In genomic region chr10:89565301-89566022, GRCm38 (mm10) we compare ENCODE assay signal across 28 mouse cellular contexts. TPM values are rescaled to one million over a fixed set of nuclear protein-coding genes. Genes with fewer than 3 reads are reported as not detected.
DNase-seq lines count a peak whose midpoint lies in the region; ATAC-seq and TF ChIP-seq lines count a peak whose summit lies in the region.
"Had no signal": no experiment of that assay in that cellular context is flagged by ENCODE, and none has a peak within 500 bp of the region (broad histone marks: within the 10 kb centered on the region; RNA-seq: fewer than 3 reads in every experiment).

No protein-coding gene starts in this region.

- H3K36me3 ChIP-seq in heart, embryonic 12.5 days, result no peaks in the 10 kb centered on the region
- no peaks in the 10 kb centered on the region for H3K36me3 ChIP-seq in kidney, adult 2 months (ENCODE audit: control insufficient read depth, insufficient read depth, low read length)
- no peaks in the 10 kb centered on the region for H3K36me3 ChIP-seq in liver, adult 2 months (ENCODE audit: control insufficient read depth, insufficient read depth, low read length)
- no peaks in the 10 kb centered on the region for H3K36me3 ChIP-seq in liver, embryonic 11.5 days (ENCODE audit: control insufficient read depth, insufficient read depth, low read length)
- H3K36me3 ChIP-seq in liver, postnatal 0 days (replicated peaks; ENCODE audit: insufficient read depth, low read length), result no peaks in the 10 kb centered on the region
- H3K36me3 ChIP-seq in liver, embryonic 12.5 days, result no peaks in the 10 kb centered on the region
- H3K36me3 ChIP-seq: embryonic facial prominence, embryonic 10.5 days; embryonic facial prominence, embryonic 12.5 days; G1E had no signal

- H3K4me2 ChIP-seq in heart, embryonic 12.5 days, result no peak overlapping the region
- no peak overlapping the region for H3K4me2 ChIP-seq in liver, embryonic 11.5 days
- H3K4me2 ChIP-seq in liver, postnatal 0 days (ENCODE audit: low read depth, low read length), result no peak overlapping the region
- no peak overlapping the region for H3K4me2 ChIP-seq in liver, embryonic 12.5 days
- H3K4me2 ChIP-seq: embryonic facial prominence, embryonic 12.5 days; forebrain, embryonic 13.5 days had no signal

- peaks cover 4% of the 10 kb centered on the region for H3K9me3 ChIP-seq in heart, embryonic 12.5 days (replicated peaks)
- H3K9me3 ChIP-seq in liver, embryonic 11.5 days (ENCODE audit: control insufficient read depth, low read length), result no peaks in the 10 kb centered on the region
- H3K9me3 ChIP-seq in liver, postnatal 0 days (ENCODE audit: low read length), result peaks cover 8% of the 10 kb centered on the region; the same call in 1 of the 2 replicates
- H3K9me3 ChIP-seq in liver, embryonic 12.5 days (replicated peaks), result peaks cover 4% of the 10 kb centered on the region; the same call in 1 of the 2 replicates
- H3K9me3 ChIP-seq: embryonic facial prominence, embryonic 10.5 days; embryonic facial prominence, embryonic 12.5 days; G1E had no signal

- H3K9ac ChIP-seq in heart, embryonic 12.5 days, result no peak overlapping the region
- no peak overlapping the region for H3K9ac ChIP-seq in liver, adult 2 months (ENCODE audit: low read depth, low read length)
- H3K9ac ChIP-seq in liver, embryonic 11.5 days (ENCODE audit: low read depth, low read length), result no peak overlapping the region
- H3K9ac ChIP-seq in liver, postnatal 0 days (replicated peaks), result no peak overlapping the region
- no peak overlapping the region for H3K9ac ChIP-seq in liver, embryonic 12.5 days
- H3K9ac ChIP-seq: embryonic facial prominence, embryonic 12.5 days; forebrain, embryonic 13.5 days had no signal

- TF ChIP-seq EP300 in liver, postnatal 0 days (IDR thresholded peaks at IDR 0.05; ENCODE audit: low read depth), result 0 out of 2 replicates have a peak, but pooled peaks have one; percentile 27

- H3K4me3 ChIP-seq in heart, embryonic 12.5 days, result no peak overlapping the region
- no peak overlapping the region for H3K4me3 ChIP-seq in kidney, adult 2 months (ENCODE audit: insufficient read depth, low read depth, low read length)
- no peak overlapping the region for H3K4me3 ChIP-seq in liver, adult 2 months (ENCODE audit: insufficient read depth, low read depth, low read length)
- no peak overlapping the region for H3K4me3 ChIP-seq in liver, embryonic 11.5 days (ENCODE audit: low read depth, low read length)
- no peak overlapping the region for H3K4me3 ChIP-seq in liver, postnatal 0 days (ENCODE audit: low read depth, low read length)
- no peak overlapping the region for H3K4me3 ChIP-seq in liver, embryonic 12.5 days
- H3K4me3 ChIP-seq: embryonic facial prominence, embryonic 10.5 days; embryonic facial prominence, embryonic 12.5 days; forebrain, embryonic 13.5 days had no signal

- peak; percentile 72 for DNase-seq in heart, adult 11 months
- peak; percentile 26 for DNase-seq in kidney, adult 2 months
- DNase-seq in kidney, postnatal 25 days, result no peak
- peak; percentile 96 for DNase-seq in liver, adult 2 months (ENCODE audit: extremely low read depth, low read depth, low spot score)
- DNase-seq in liver, embryonic 11.5 days (ENCODE audit: low spot score), result no peak
- peak; percentile 19 for DNase-seq in liver, postnatal 0 days
- DNase-seq: adrenal gland, adult 8-10 months; adrenal gland, postnatal 14 days; adrenal gland, postnatal 36 days; B cell, adult 2 months; cerebellum, adult 11-12 months; cerebellum, adult 2 months; cerebellum, adult 9-10 months; cerebellum, postnatal 10 days; cerebellum, postnatal 25 days had no signal

- ATAC-seq in heart, embryonic 12.5 days (ENCODE audit: insufficient number of reproducible peaks, low FRiP score), result no peak
- ATAC-seq in liver, embryonic 11.5 days (replicated peaks; ENCODE audit: low FRiP score), result no peak
- ATAC-seq in liver, postnatal 0 days, result peak; percentile 62
- no peak for ATAC-seq in liver, embryonic 12.5 days
- ATAC-seq: activated CD4-positive, CD25-positive, alpha-beta regulatory T cell, adult 4 months; CD4-positive, CD25-positive, alpha-beta regulatory T cell, adult 4 months; forebrain, embryonic 13.5 days; Patski had no signal

- no peaks in the 10 kb centered on the region for H3K27me3 ChIP-seq in heart, embryonic 12.5 days (replicated peaks)
- no peaks in the 10 kb centered on the region for H3K27me3 ChIP-seq in kidney, adult 2 months (replicated peaks; ENCODE audit: control insufficient read depth, insufficient read depth, low read length)
- H3K27me3 ChIP-seq in liver, adult 2 months (ENCODE audit: control insufficient read depth, insufficient read depth, low read length), result no peaks in the 10 kb centered on the region
- H3K27me3 ChIP-seq in liver, embryonic 11.5 days (replicated peaks; ENCODE audit: control insufficient read depth, insufficient read depth, low read length), result no peaks in the 10 kb centered on the region
- no peaks in the 10 kb centered on the region for H3K27me3 ChIP-seq in liver, postnatal 0 days (ENCODE audit: insufficient read depth, low read length)
- H3K27me3 ChIP-seq in liver, embryonic 12.5 days (replicated peaks), result no peaks in the 10 kb centered on the region
- H3K27me3 ChIP-seq: CH12.LX; embryonic facial prominence, embryonic 12.5 days; forebrain, embryonic 13.5 days; Patski had no signal

- no peak for TF ChIP-seq CTCF in kidney, adult 2 months (conservative IDR thresholded peaks at IDR 0.05; ENCODE audit: insufficient read depth, insufficient read length, low read depth, low read length)
- no peak for TF ChIP-seq CTCF in liver, adult 2 months (IDR thresholded peaks at IDR 0.05; ENCODE audit: low read depth, low read length)
- no peak for TF ChIP-seq CTCF in liver, postnatal 0 days (IDR thresholded peaks at IDR 0.05; ENCODE audit: low read depth)

- 79% methylated on average over 9 of the region's 9 CpGs for WGBS in heart, embryonic 12.5 days
- WGBS in kidney, adult 2 months, result 76% methylated on average over 9 of the region's 9 CpGs
- WGBS in liver, adult 2 months, result 32% methylated on average over 9 of the region's 9 CpGs
- WGBS in liver, embryonic 11.5 days, result 79% methylated on average over 9 of the region's 9 CpGs
- WGBS in liver, postnatal 0 days (ENCODE audit: insufficient replicate concordance), result 59% methylated on average over 9 of the region's 9 CpGs
- WGBS in liver, embryonic 12.5 days (ENCODE audit: insufficient replicate concordance), result 67% methylated on average over 9 of the region's 9 CpGs

- TF ChIP-seq POLR2A in kidney, adult 2 months (IDR thresholded peaks at IDR 0.05; ENCODE audit: low read depth, low read length), result no peak
- TF ChIP-seq POLR2A in liver, adult 2 months (IDR thresholded peaks at IDR 0.05; ENCODE audit: extremely low read depth, insufficient read depth, low read length), result no peak

- H3K79me2 ChIP-seq in liver, adult 2 months (ENCODE audit: control insufficient read depth, insufficient read depth, low read length), result no peaks in the 10 kb centered on the region

- H3K4me1 ChIP-seq in heart, embryonic 12.5 days (replicated peaks), result no peaks in the 10 kb centered on the region
- no peaks in the 10 kb centered on the region for H3K4me1 ChIP-seq in kidney, adult 2 months (ENCODE audit: control insufficient read depth, insufficient read depth, low read length)
- H3K4me1 ChIP-seq in liver, adult 2 months (ENCODE audit: control insufficient read depth, insufficient read depth, low read length), result peaks cover 20% of the 10 kb centered on the region
- H3K4me1 ChIP-seq in liver, embryonic 11.5 days (replicated peaks; ENCODE audit: control insufficient read depth, insufficient read depth, low read length), result no peaks in the 10 kb centered on the region
- 0 out of 2 replicates have a peak, but pooled peaks cover 5% of the 10 kb centered on the region for H3K4me1 ChIP-seq in liver, postnatal 0 days (ENCODE audit: insufficient read depth)
- no peaks in the 10 kb centered on the region for H3K4me1 ChIP-seq in liver, embryonic 12.5 days
- H3K4me1 ChIP-seq: embryonic facial prominence, embryonic 10.5 days; embryonic facial prominence, embryonic 12.5 days; forebrain, embryonic 13.5 days had no signal

- no peak overlapping the region for H3K27ac ChIP-seq in heart, embryonic 12.5 days (ENCODE audit: poor library complexity, severe bottlenecking)
- H3K27ac ChIP-seq in kidney, adult 2 months (ENCODE audit: insufficient read depth, low read depth, low read length), result no peak overlapping the region
- H3K27ac ChIP-seq in liver, adult 2 months (replicated peaks; ENCODE audit: insufficient read depth, low read depth, low read length), result peak overlapping the region; percentile 99
- no peak overlapping the region for H3K27ac ChIP-seq in liver, embryonic 11.5 days (ENCODE audit: low read depth, low read length)
- H3K27ac ChIP-seq in liver, postnatal 0 days (ENCODE audit: low read depth), result peak overlapping the region; percentile 72; the same call in 1 of the 2 replicates
- H3K27ac ChIP-seq in liver, embryonic 12.5 days, result no peak overlapping the region
- H3K27ac ChIP-seq: embryonic facial prominence, embryonic 10.5 days; embryonic facial prominence, embryonic 12.5 days; forebrain, embryonic 13.5 days had no signal

RNA-seq across cellular contexts. Expression of gene Nr1h4, which starts 32.1 kb away (rescaled TPM):
- polyA plus RNA-seq in heart, embryonic 12.5 days (2016; fragmentation: Nextera tagmentation; extraction: Ambion mirVana), result 1.3 and 1.5 TPM in 2 replicates
- polyA plus RNA-seq in kidney, adult 2 months (2012; rRNA removed), result 49.6 and 59.2 TPM in 2 replicates
- total RNA-seq in liver, adult 2 months (2014; rRNA removed), result 131 and 168 TPM in 2 replicates
- polyA plus RNA-seq in liver, adult 2 months (2012; rRNA removed), result 52.2 and 58.4 TPM in 2 replicates
- polyA plus RNA-seq in liver, embryonic 11.5 days (2014; fragmentation: Nextera tagmentation; extraction: Ambion mirVana), result 0.99 and 1.9 TPM in 2 replicates
- 35.9 and 43.5 TPM in 2 replicates for polyA plus RNA-seq in liver, postnatal 0 days (2015; fragmentation: Nextera tagmentation; extraction: Ambion mirVana)
- polyA plus RNA-seq in liver, embryonic 12.5 days (2016; fragmentation: Nextera tagmentation; extraction: Ambion mirVana), result 2.2 and 2.8 TPM in 2 replicates
- total RNA-seq: CH12.LX, G1E had no signal
- polyA plus RNA-seq: activated CD4-positive, CD25-positive, alpha-beta regulatory T cell, adult 4 months; CD4-positive, CD25-positive, alpha-beta regulatory T cell, adult 4 months; embryonic facial prominence, embryonic 10.5 days; embryonic facial prominence, embryonic 12.5 days; embryonic facial prominence, embryonic 14.5 days; forebrain, embryonic 11.5 days; G1E had no signal

RNA-seq across cellular contexts. Expression of gene Slc17a8, which starts 55.6 kb away (rescaled TPM):
- 0.09 and 0.13 TPM in 2 replicates for polyA plus RNA-seq in heart, embryonic 12.5 days (2016; fragmentation: Nextera tagmentation; extraction: Ambion mirVana)
- polyA plus RNA-seq in kidney, adult 2 months (2012; rRNA removed), result 0.01 and 0.08 TPM in 2 replicates
- 2.9 and 3.3 TPM in 2 replicates for total RNA-seq in liver, adult 2 months (2014; rRNA removed)
- polyA plus RNA-seq in liver, adult 2 months (2012; rRNA removed), result 1.1 TPM in 2 replicates
- 0.13 TPM in 1 of 2 replicates, not detected in the other for polyA plus RNA-seq in liver, embryonic 11.5 days (2014; fragmentation: Nextera tagmentation; extraction: Ambion mirVana)
- polyA plus RNA-seq in liver, postnatal 0 days (2015; fragmentation: Nextera tagmentation; extraction: Ambion mirVana), result 0.11 and 0.15 TPM in 2 replicates
- polyA plus RNA-seq in liver, embryonic 12.5 days (2016; fragmentation: Nextera tagmentation; extraction: Ambion mirVana), result 0.02 and 0.05 TPM in 2 replicates
- total RNA-seq: adrenal gland, adult 18-20 months; CH12.LX had no signal
- polyA plus RNA-seq: CD4-positive, CD25-positive, alpha-beta regulatory T cell, adult 4 months; G1E had no signal

Comparison
In these comparisons a context has a peak if more than half of its experiments do, and no peak if none do; other contexts are left out.
1. DNase-seq: peak in heart, adult 11 months (single experiment), kidney, adult 2 months (single experiment), liver, adult 2 months (single experiment) and liver, postnatal 0 days (single experiment); none in kidney, postnatal 25 days (0 of 2) and liver, embryonic 11.5 days (single experiment).
2. H3K27ac ChIP-seq: peak in liver, adult 2 months (single experiment) and liver, postnatal 0 days (single experiment); none in heart, embryonic 12.5 days (single experiment), kidney, adult 2 months (single experiment), liver, embryonic 11.5 days (single experiment) and liver, embryonic 12.5 days (single experiment).